Mouse (Mus musculus): ENCODE results near the gene Ophn1.

The Ophn1 gene

GRCm38 (mm10) chrX:98803813-98804212, 87.0 kb downstream of the Ophn1 start:
- no peak for DNase-seq (ENCODE audit: low spot score)

- DNase-seq (ENCODE audit: low spot score), result no peak
Observed at GRCm38 (mm10) chrX:98774247-98774950, 116.4 kb downstream of the Ophn1 start.

GRCm38 (mm10) chrX:98755089-98755488, 135.7 kb downstream of the Ophn1 start:
- DNase-seq (ENCODE audit: low spot score), result no peak

GRCm38 (mm10) chrX:98751279-98751817, 139.5 kb downstream of the Ophn1 start:
- no peak for DNase-seq (ENCODE audit: low spot score)

- DNase-seq (ENCODE audit: low spot score), result no peak
Observed at GRCm38 (mm10) chrX:98736758-98737157, 154.1 kb downstream of the Ophn1 start.

- no peak for DNase-seq (ENCODE audit: low spot score)
Observed at GRCm38 (mm10) chrX:98722991-98723390, 167.8 kb downstream of the Ophn1 start.

- DNase-seq (ENCODE audit: low spot score), result no peak
Observed at GRCm38 (mm10) chrX:98707766-98708165, 183.1 kb downstream of the Ophn1 start.

- peak; percentile 6 for DNase-seq (ENCODE audit: low spot score)
Observed at GRCm38 (mm10) chrX:98701635-98702034, 189.2 kb downstream of the Ophn1 start.

GRCm38 (mm10) chrX:98682603-98683002, 208.2 kb downstream of the Ophn1 start:
- no peak for DNase-seq (ENCODE audit: low spot score)

GRCm38 (mm10) chrX:98681281-98681680, 209.5 kb downstream of the Ophn1 start:
- DNase-seq (ENCODE audit: low spot score), result no peak

- DNase-seq (ENCODE audit: low spot score), result no peak
Observed at GRCm38 (mm10) chrX:98670988-98671387, 219.8 kb downstream of the Ophn1 start.

GRCm38 (mm10) chrX:98651431-98651830, 239.4 kb downstream of the Ophn1 start:
- no peak for DNase-seq (ENCODE audit: low spot score)

GRCm38 (mm10) chrX:98628666-98629404, 262.0 kb downstream of the Ophn1 start:
- no peak for DNase-seq (ENCODE audit: low spot score)

GRCm38 (mm10) chrX:98618865-98619264, 272.0 kb downstream of the Ophn1 start:
- peak; percentile 8 for DNase-seq (ENCODE audit: low spot score)

- DNase-seq (ENCODE audit: low spot score), result no peak
Observed at GRCm38 (mm10) chrX:98617426-98617825, 273.4 kb downstream of the Ophn1 start.

GRCm38 (mm10) chrX:98574201-98574600, 316.6 kb downstream of the Ophn1 start:
- no peak for DNase-seq (ENCODE audit: low spot score)

- no peak for DNase-seq (ENCODE audit: low spot score)
Observed at GRCm38 (mm10) chrX:98546458-98546857, 344.4 kb downstream of the Ophn1 start.

- DNase-seq (ENCODE audit: low spot score), result no peak
Observed at GRCm38 (mm10) chrX:98515329-98515728, 375.5 kb downstream of the Ophn1 start.

- DNase-seq (ENCODE audit: low spot score), result no peak
Observed at GRCm38 (mm10) chrX:98514359-98514904, 376.4 kb downstream of the Ophn1 start.
